Mouse (Mus musculus): ENCODE data around the gene Nod1. TPM values are rescaled to one million over a fixed set of nuclear protein-coding genes. Genes with fewer than 3 reads are reported as not detected.

Nod1 gene
- polyA plus RNA-seq, 1 experiment from 2014 or later, result 1.9 TPM

- H3K9me3 ChIP-seq (replicated peaks; ENCODE audit: control insufficient read depth, low read length), result no peaks in the 10 kb centered on the region
- no peaks in the 10 kb centered on the region for H3K36me3 ChIP-seq (replicated peaks; ENCODE audit: control insufficient read depth, insufficient read depth, low read depth, low read length)
- 75% methylated on average over 16 of the region's 16 CpGs for WGBS
- no peak overlapping the region for H3K9ac ChIP-seq (replicated peaks; ENCODE audit: low read length)
- H3K4me2 ChIP-seq (ENCODE audit: low read depth, low read length), result no peak overlapping the region
- ATAC-seq (replicated peaks; ENCODE audit: insufficient number of reproducible peaks, low FRiP score, low TSS enrichment, low read depth), result no peak
- H3K4me3 ChIP-seq (ENCODE audit: low read depth, low read length), result no peak overlapping the region
- peaks cover 7% of the 10 kb centered on the region for H3K27me3 ChIP-seq (ENCODE audit: control insufficient read depth, insufficient read depth, low read length)
- DNase-seq (ENCODE audit: low spot score), result no peak
- peaks cover 3% of the 10 kb centered on the region; the same call in 1 of the 2 replicates for H3K4me1 ChIP-seq (ENCODE audit: control insufficient read depth, insufficient read depth, low read length)
- no peak overlapping the region for H3K27ac ChIP-seq (replicated peaks; ENCODE audit: low read depth, low read length)
Measured at GRCm38 (mm10) chr6:54944551-54944950, 27.9 kb downstream of the Nod1 start.

- Histone ChIP-seq H3K27ac (replicated peaks; ENCODE audit: low read depth, low read length) (no peak overlapping the region), H3K9ac (replicated peaks; ENCODE audit: low read length) (no peak overlapping the region), H3K4me2 (ENCODE audit: low read depth, low read length) (no peak overlapping the region), H3K4me3 (ENCODE audit: low read depth, low read length) (no peak overlapping the region), H3K9me3 (replicated peaks; ENCODE audit: control insufficient read depth, low read length) (no peaks in the 10 kb centered on the region), H3K27me3 (ENCODE audit: control insufficient read depth, insufficient read depth, low read length) (peaks cover 7% of the 10 kb centered on the region), H3K4me1 (ENCODE audit: control insufficient read depth, insufficient read depth, low read length) (peaks cover 3% of the 10 kb centered on the region; the same call in 1 of the 2 replicates), H3K36me3 (replicated peaks; ENCODE audit: control insufficient read depth, insufficient read depth, low read depth, low read length) (no peaks in the 10 kb centered on the region)
- WGBS, result 43% methylated on average over 24 of the region's 24 CpGs
- DNase-seq (ENCODE audit: low spot score) (peak; percentile 20), ATAC-seq (replicated peaks; ENCODE audit: insufficient number of reproducible peaks, low FRiP score, low TSS enrichment, low read depth) (no peak)
Measured at GRCm38 (mm10) chr6:54943753-54944152, 28.7 kb downstream of the Nod1 start.

- H3K36me3 ChIP-seq (replicated peaks; ENCODE audit: control insufficient read depth, insufficient read depth, low read depth, low read length), result no peaks in the 10 kb centered on the region
- H3K27me3 ChIP-seq (ENCODE audit: control insufficient read depth, insufficient read depth, low read length), result peaks cover 7% of the 10 kb centered on the region
- ATAC-seq (replicated peaks; ENCODE audit: insufficient number of reproducible peaks, low FRiP score, low TSS enrichment, low read depth) (no peak), DNase-seq (ENCODE audit: low spot score) (peak; percentile 13)
- H3K4me3 ChIP-seq (ENCODE audit: low read depth, low read length), result no peak overlapping the region
- 66% methylated on average over 16 of the region's 16 CpGs for WGBS
- H3K4me1 ChIP-seq (ENCODE audit: control insufficient read depth, insufficient read depth, low read length), result peaks cover 3% of the 10 kb centered on the region; the same call in 1 of the 2 replicates
- no peaks in the 10 kb centered on the region for H3K9me3 ChIP-seq (replicated peaks; ENCODE audit: control insufficient read depth, low read length)
- H3K9ac ChIP-seq (replicated peaks; ENCODE audit: low read length), result no peak overlapping the region
- no peak overlapping the region for H3K27ac ChIP-seq (replicated peaks; ENCODE audit: low read depth, low read length)
- H3K4me2 ChIP-seq (ENCODE audit: low read depth, low read length), result no peak overlapping the region
Measured at GRCm38 (mm10) chr6:54943292-54943691, 29.1 kb downstream of the Nod1 start.

GRCm38 (mm10) chr6:54941149-54941548 lies 31.3 kb downstream of the Nod1 start:
- H3K4me1 ChIP-seq (ENCODE audit: control insufficient read depth, insufficient read depth, low read length), result peaks cover 3% of the 10 kb centered on the region; the same call in 1 of the 2 replicates
- H3K9ac ChIP-seq (replicated peaks; ENCODE audit: low read length), result no peak overlapping the region
- no peaks in the 10 kb centered on the region for H3K9me3 ChIP-seq (replicated peaks; ENCODE audit: control insufficient read depth, low read length)
- H3K27me3 ChIP-seq (ENCODE audit: control insufficient read depth, insufficient read depth, low read length), result peaks cover 7% of the 10 kb centered on the region
- H3K27ac ChIP-seq (replicated peaks; ENCODE audit: low read depth, low read length), result no peak overlapping the region
- ATAC-seq (replicated peaks; ENCODE audit: insufficient number of reproducible peaks, low FRiP score, low TSS enrichment, low read depth), result no peak
- no peaks in the 10 kb centered on the region for H3K36me3 ChIP-seq (replicated peaks; ENCODE audit: control insufficient read depth, insufficient read depth, low read depth, low read length)
- no peak overlapping the region for H3K4me2 ChIP-seq (ENCODE audit: low read depth, low read length)
- WGBS, result 88% methylated on average over 6 of the region's 6 CpGs
- H3K4me3 ChIP-seq (ENCODE audit: low read depth, low read length), result no peak overlapping the region
- DNase-seq (ENCODE audit: low spot score), result no peak

- peaks cover 7% of the 10 kb centered on the region for H3K27me3 ChIP-seq (ENCODE audit: control insufficient read depth, insufficient read depth, low read length)
Measured at GRCm38 (mm10) chr6:54940126-54940525, 32.3 kb downstream of the Nod1 start.

GRCm38 (mm10) chr6:54939631-54940030 lies 32.8 kb downstream of the Nod1 start:
- no peak for DNase-seq (ENCODE audit: low spot score)
- H3K27ac ChIP-seq (replicated peaks; ENCODE audit: low read depth, low read length), result no peak overlapping the region
- H3K36me3 ChIP-seq (replicated peaks; ENCODE audit: control insufficient read depth, insufficient read depth, low read depth, low read length), result no peaks in the 10 kb centered on the region
- WGBS, result 55% methylated on average over 4 of the region's 4 CpGs
- no peak for ATAC-seq (replicated peaks; ENCODE audit: insufficient number of reproducible peaks, low FRiP score, low TSS enrichment, low read depth)
- no peak overlapping the region for H3K4me2 ChIP-seq (ENCODE audit: low read depth, low read length)
- peaks cover 3% of the 10 kb centered on the region; the same call in 1 of the 2 replicates for H3K4me1 ChIP-seq (ENCODE audit: control insufficient read depth, insufficient read depth, low read length)
- no peaks in the 10 kb centered on the region for H3K9me3 ChIP-seq (replicated peaks; ENCODE audit: control insufficient read depth, low read length)
- no peak overlapping the region for H3K4me3 ChIP-seq (ENCODE audit: low read depth, low read length)
- H3K9ac ChIP-seq (replicated peaks; ENCODE audit: low read length), result no peak overlapping the region
- peaks cover 6% of the 10 kb centered on the region for H3K27me3 ChIP-seq (ENCODE audit: control insufficient read depth, insufficient read depth, low read length)

More at GRCm38 (mm10) chr6:54940126-54940525, 32.3 kb downstream of the Nod1 start:
- DNase-seq (ENCODE audit: low spot score) (no peak), ATAC-seq (replicated peaks; ENCODE audit: insufficient number of reproducible peaks, low FRiP score, low TSS enrichment, low read depth) (no peak)
- H3K4me1 ChIP-seq (ENCODE audit: control insufficient read depth, insufficient read depth, low read length), result peaks cover 3% of the 10 kb centered on the region; the same call in 1 of the 2 replicates
- no peaks in the 10 kb centered on the region for H3K36me3 ChIP-seq (replicated peaks; ENCODE audit: control insufficient read depth, insufficient read depth, low read depth, low read length)
- no peak overlapping the region for H3K27ac ChIP-seq (replicated peaks; ENCODE audit: low read depth, low read length)
- 74% methylated on average over 7 of the region's 7 CpGs for WGBS
- no peak overlapping the region for H3K4me2 ChIP-seq (ENCODE audit: low read depth, low read length)
- H3K4me3 ChIP-seq (ENCODE audit: low read depth, low read length), result no peak overlapping the region
- H3K9ac ChIP-seq (replicated peaks; ENCODE audit: low read length), result no peak overlapping the region
- H3K9me3 ChIP-seq (replicated peaks; ENCODE audit: control insufficient read depth, low read length), result no peaks in the 10 kb centered on the region

GRCm38 (mm10) chr6:54936496-54936895 lies 35.9 kb downstream of the Nod1 start:
- Histone ChIP-seq H3K4me2 (ENCODE audit: low read depth, low read length) (no peak overlapping the region), H3K27me3 (ENCODE audit: control insufficient read depth, insufficient read depth, low read length) (no peaks in the 10 kb centered on the region), H3K9ac (replicated peaks; ENCODE audit: low read length) (no peak overlapping the region), H3K4me1 (ENCODE audit: control insufficient read depth, insufficient read depth, low read length) (no peaks in the 10 kb centered on the region), H3K27ac (replicated peaks; ENCODE audit: low read depth, low read length) (no peak overlapping the region), H3K9me3 (replicated peaks; ENCODE audit: control insufficient read depth, low read length) (no peaks in the 10 kb centered on the region), H3K36me3 (replicated peaks; ENCODE audit: control insufficient read depth, insufficient read depth, low read depth, low read length) (no peaks in the 10 kb centered on the region), H3K4me3 (ENCODE audit: low read depth, low read length) (no peak overlapping the region)
- WGBS, result 78% methylated on average over 2 of the region's 2 CpGs
- ATAC-seq (replicated peaks; ENCODE audit: insufficient number of reproducible peaks, low FRiP score, low TSS enrichment, low read depth) (no peak), DNase-seq (ENCODE audit: low spot score) (no peak)

- Histone ChIP-seq H3K4me3 (ENCODE audit: low read depth, low read length) (no peak overlapping the region), H3K27me3 (ENCODE audit: control insufficient read depth, insufficient read depth, low read length) (no peaks in the 10 kb centered on the region), H3K4me2 (ENCODE audit: low read depth, low read length) (no peak overlapping the region), H3K9me3 (replicated peaks; ENCODE audit: control insufficient read depth, low read length) (no peaks in the 10 kb centered on the region), H3K27ac (replicated peaks; ENCODE audit: low read depth, low read length) (no peak overlapping the region), H3K4me1 (ENCODE audit: control insufficient read depth, insufficient read depth, low read length) (no peaks in the 10 kb centered on the region), H3K36me3 (replicated peaks; ENCODE audit: control insufficient read depth, insufficient read depth, low read depth, low read length) (no peaks in the 10 kb centered on the region), H3K9ac (replicated peaks; ENCODE audit: low read length) (no peak overlapping the region)
- no peak for ATAC-seq (replicated peaks; ENCODE audit: insufficient number of reproducible peaks, low FRiP score, low TSS enrichment, low read depth)
- 68% methylated on average over 5 of the region's 5 CpGs for WGBS
- DNase-seq (ENCODE audit: low spot score), result no peak
Measured at GRCm38 (mm10) chr6:54934930-54935329, 37.5 kb downstream of the Nod1 start.

Data from embryonic facial prominence, embryonic 11.5 days (tissue).